ENCODE assay signal across 9 mouse cellular contexts in genomic region chr4:81578981-81579380, GRCm38 (mm10).
DNase-seq lines count a peak whose midpoint lies in the region; ATAC-seq lines count a peak whose summit lies in the region.
"Had no signal": no experiment of that assay in that cellular context is flagged by ENCODE, and none has a peak within 500 bp of the region (broad histone marks: within the 10 kb centered on the region; RNA-seq: fewer than 3 reads in every experiment).

No protein-coding gene starts in this region.

- no peak overlapping the region for H3K9ac ChIP-seq in heart, embryonic 11.5 days (ENCODE audit: low read depth, low read length)
- H3K9ac ChIP-seq in hindbrain, embryonic 13.5 days, result no peak overlapping the region
- H3K9ac ChIP-seq in neural tube, embryonic 12.5 days, result no peak overlapping the region
- H3K9ac ChIP-seq: liver, embryonic 13.5 days had no signal

- H3K4me2 ChIP-seq in heart, embryonic 11.5 days, result no peak overlapping the region
- H3K4me2 ChIP-seq in hindbrain, embryonic 13.5 days, result no peak overlapping the region
- no peak overlapping the region for H3K4me2 ChIP-seq in neural tube, embryonic 12.5 days (replicated peaks)
- H3K4me2 ChIP-seq: liver, embryonic 13.5 days had no signal

- H3K4me1 ChIP-seq in heart, embryonic 10.5 days, result peaks cover 16% of the 10 kb centered on the region; the same call in 1 of the 2 replicates
- peaks cover 9% of the 10 kb centered on the region; the same call in 1 of the 2 replicates for H3K4me1 ChIP-seq in heart, embryonic 11.5 days (ENCODE audit: control insufficient read depth, insufficient read depth, low read length)
- peaks cover 17% of the 10 kb centered on the region for H3K4me1 ChIP-seq in hindbrain, embryonic 13.5 days (replicated peaks)
- peaks cover 11% of the 10 kb centered on the region for H3K4me1 ChIP-seq in neural tube, embryonic 12.5 days
- H3K4me1 ChIP-seq: liver, embryonic 13.5 days had no signal

- no peaks in the 10 kb centered on the region for H3K27me3 ChIP-seq in heart, embryonic 10.5 days (ENCODE audit: insufficient read depth, poor library complexity, severe bottlenecking)
- no peaks in the 10 kb centered on the region for H3K27me3 ChIP-seq in heart, embryonic 11.5 days (ENCODE audit: control insufficient read depth, insufficient read depth, low read length)
- H3K27me3 ChIP-seq in hindbrain, embryonic 13.5 days, result no peaks in the 10 kb centered on the region
- H3K27me3 ChIP-seq in neural tube, embryonic 12.5 days (replicated peaks), result no peaks in the 10 kb centered on the region
- H3K27me3 ChIP-seq: liver, embryonic 13.5 days had no signal

- H3K9me3 ChIP-seq in heart, embryonic 10.5 days, result no peaks in the 10 kb centered on the region
- no peaks in the 10 kb centered on the region for H3K9me3 ChIP-seq in heart, embryonic 11.5 days (replicated peaks; ENCODE audit: control insufficient read depth, low read length)
- no peaks in the 10 kb centered on the region for H3K9me3 ChIP-seq in hindbrain, embryonic 13.5 days
- H3K9me3 ChIP-seq in neural tube, embryonic 12.5 days, result no peaks in the 10 kb centered on the region
- H3K9me3 ChIP-seq: liver, embryonic 13.5 days had no signal

- no peak for DNase-seq in heart, embryonic 10.5 days (ENCODE audit: low spot score)
- DNase-seq in embryo, embryonic 11 days, result peak; percentile 68
- DNase-seq in spleen, postnatal 10 days (ENCODE audit: low spot score in 2 of 2), result no peak
- no peak for DNase-seq in ovary, postnatal 36 days (ENCODE audit: low spot score)
- DNase-seq: liver, embryonic 13.5 days had no signal

- no peak for ATAC-seq in heart, embryonic 11.5 days (replicated peaks; ENCODE audit: insufficient number of reproducible peaks, low FRiP score, low TSS enrichment)
- peak; percentile 72 for ATAC-seq in hindbrain, embryonic 13.5 days (ENCODE audit: low FRiP score)
- peak; percentile 98 for ATAC-seq in neural tube, embryonic 12.5 days (ENCODE audit: low FRiP score, low read depth)
- no peak for ATAC-seq in megakaryocyte, adult 5-6 weeks (ENCODE audit: poor library complexity, severe bottlenecking)

- peak overlapping the region; percentile 64 for H3K27ac ChIP-seq in heart, embryonic 10.5 days
- no peak overlapping the region for H3K27ac ChIP-seq in heart, embryonic 11.5 days (ENCODE audit: low read depth, low read length)
- H3K27ac ChIP-seq in hindbrain, embryonic 13.5 days, result peak overlapping the region; percentile 77
- H3K27ac ChIP-seq in neural tube, embryonic 12.5 days, result no peak overlapping the region
- H3K27ac ChIP-seq: liver, embryonic 13.5 days had no signal

- 48% methylated on average over 6 of the region's 6 CpGs for WGBS in heart, embryonic 10.5 days
- 46% methylated on average over 6 of the region's 6 CpGs for WGBS in heart, embryonic 11.5 days (ENCODE audit: insufficient replicate concordance)
- 35% methylated on average over 6 of the region's 6 CpGs for WGBS in hindbrain, embryonic 13.5 days
- 29% methylated on average over 6 of the region's 6 CpGs for WGBS in neural tube, embryonic 12.5 days

- no peak overlapping the region for H3K4me3 ChIP-seq in heart, embryonic 10.5 days
- no peak overlapping the region for H3K4me3 ChIP-seq in heart, embryonic 11.5 days (ENCODE audit: low read depth, low read length)
- H3K4me3 ChIP-seq in hindbrain, embryonic 13.5 days, result no peak overlapping the region
- no peak overlapping the region for H3K4me3 ChIP-seq in neural tube, embryonic 12.5 days
- H3K4me3 ChIP-seq: liver, embryonic 13.5 days had no signal

- no peaks in the 10 kb centered on the region for H3K36me3 ChIP-seq in heart, embryonic 10.5 days
- H3K36me3 ChIP-seq in heart, embryonic 11.5 days (ENCODE audit: control insufficient read depth, insufficient read depth, low read length), result no peaks in the 10 kb centered on the region
- no peaks in the 10 kb centered on the region for H3K36me3 ChIP-seq in hindbrain, embryonic 13.5 days
- H3K36me3 ChIP-seq in neural tube, embryonic 12.5 days, result no peaks in the 10 kb centered on the region
- H3K36me3 ChIP-seq: liver, embryonic 13.5 days had no signal

Comparison
In these comparisons a context has a peak if more than half of its experiments do, and no peak if none do; other contexts are left out.
1. H3K27ac ChIP-seq: peak in heart, embryonic 10.5 days (single experiment) and hindbrain, embryonic 13.5 days (single experiment); none in heart, embryonic 11.5 days (single experiment) and neural tube, embryonic 12.5 days (single experiment).
2. ATAC-seq: peak in hindbrain, embryonic 13.5 days (single experiment) and neural tube, embryonic 12.5 days (single experiment); none in heart, embryonic 11.5 days (single experiment) and megakaryocyte, adult 5-6 weeks (single experiment).